Mouse (Mus musculus) heart, postnatal 0 days (tissue): ENCODE measurements at regions not wholly inside any gene's neighbourhood (a gene's known extent, or its start where the extent isn't known, plus 50 kb on each side); places are given as distances from the start of the nearest gene placed in this dataset.

Experiments used
- CTCF ChIP-seq: IDR thresholded peaks from 2 replicates; pipeline ENCODE4 v1.5.1; 2016; ENCODE audit warnings: antibody characterized with exemption, control low read depth, low read depth
- EP300 ChIP-seq: IDR thresholded peaks from 2 replicates; pipeline ENCODE4 v1.6.1; 2016; ENCODE audit warnings: antibody characterized with exemption, low read depth

GRCm38 (mm10) chr7:125263756-125264155, 180.7 kb upstream of the Kdm8 start:
- no peak for TF ChIP-seq CTCF
- no peak for TF ChIP-seq EP300
